Mouse (Mus musculus) C2C12 (cell line): ENCODE results near the gene Inpp5a. TPM values are rescaled to one million over a fixed set of nuclear protein-coding genes. Genes with fewer than 3 reads are reported as not detected.

Source experiments
- H3K27me3 ChIP-seq: one replicate; pipeline ENCODE4 v1.6.1; 2011; ENCODE audit not compliant: control insufficient read depth, insufficient read depth, insufficient read length
- H3K36me3 ChIP-seq: one replicate; pipeline ENCODE4 v1.6.1; 2011; ENCODE audit not compliant: control insufficient read depth, insufficient read depth
- H3K4me3 ChIP-seq: one replicate; pipeline ENCODE4 v1.5.1; 2011; ENCODE audit warnings: mild to moderate bottlenecking, control low read depth; ENCODE audit not compliant: poor library complexity, insufficient read depth, severe bottlenecking
- H3K79me2 ChIP-seq: one replicate; pipeline ENCODE4 v1.6.1; 2011; ENCODE audit not compliant: control insufficient read depth, insufficient read depth
- H3K79me3 ChIP-seq: one replicate; pipeline ENCODE4 v1.6.1; 2011; ENCODE audit warnings: low read depth, control low read depth
- H3ac ChIP-seq: one replicate; pipeline ENCODE3; 2011; ENCODE audit warnings: low read depth; ENCODE audit not compliant: control insufficient read depth, insufficient read length
- CEBPB ChIP-seq: IDR thresholded peaks from one replicate; pipeline ENCODE4 v1.6.1; 2011; ENCODE audit warnings: low read depth, mild to moderate bottlenecking, control low read depth, moderate library complexity
- CTCF ChIP-seq: IDR thresholded peaks from one replicate; pipeline ENCODE4 v1.5.1; 2011; ENCODE audit not compliant: control insufficient read depth, insufficient read depth, insufficient read length
- FOSL1 ChIP-seq: IDR thresholded peaks from one replicate; pipeline ENCODE4 v1.8.0; 2011; ENCODE audit warnings: mild to moderate bottlenecking, low read length; ENCODE audit not compliant: poor library complexity, insufficient read depth, severe bottlenecking
- MAX ChIP-seq: IDR thresholded peaks from one replicate; pipeline ENCODE4 v1.6.1; 2011; ENCODE audit warnings: mild to moderate bottlenecking, control low read depth
- MYOD1 ChIP-seq: IDR thresholded peaks from one replicate; pipeline ENCODE4 v1.6.1; 2011; ENCODE audit warnings: low read depth; ENCODE audit not compliant: control insufficient read depth, insufficient read length
- MYOG ChIP-seq: IDR thresholded peaks from one replicate; pipeline ENCODE4 v1.6.1; 2011; ENCODE audit not compliant: control insufficient read depth, insufficient read length; ENCODE audit errors: extremely low read depth
- USF1 ChIP-seq: IDR thresholded peaks from one replicate; pipeline ENCODE4 v1.6.1; 2011; ENCODE audit warnings: low read depth, mild to moderate bottlenecking, control low read depth, moderate library complexity
- polyA plus RNA-seq: library from polyadenylated mRNA; unstranded; fragments of >200 nt; fragmentation: generic; extraction: Trizol; gene quantifications from one replicate; pipeline ENCODE4 v1.2.1, GENCODE M21; 2012; ENCODE audit warnings: missing spikeins

Gene Inpp5a
- polyA plus RNA-seq, 1 experiment = 22.7 TPM

- TF ChIP-seq CEBPB (peak; percentile 60), CTCF (no peak)
- H3K79me2 ChIP-seq = no peaks in the 10 kb centered on the region
- no peaks in the 10 kb centered on the region for H3K27me3 ChIP-seq
These were observed 117.9 kb downstream of the Inpp5a start for GRCm38 (mm10) chr7:139506677-139507412.

GRCm38 (mm10) chr7:139508938-139509337, 120.0 kb downstream of the Inpp5a start:
- TF ChIP-seq MYOG (no peak), USF1 (no peak), CTCF (no peak), MAX (no peak), CEBPB (no peak), MYOD1 (no peak), FOSL1 (no peak)
- Histone ChIP-seq H3K79me3 (no peaks in the 10 kb centered on the region), H3ac (no peak overlapping the region), H3K4me3 (no peak overlapping the region), H3K79me2 (no peaks in the 10 kb centered on the region), H3K27me3 (no peaks in the 10 kb centered on the region), H3K36me3 (no peaks in the 10 kb centered on the region)

More at GRCm38 (mm10) chr7:139506677-139507412, 117.9 kb downstream of the Inpp5a start:
- H3K79me3 ChIP-seq = no peaks in the 10 kb centered on the region
- H3K36me3 ChIP-seq = no peaks in the 10 kb centered on the region
- H3K4me3 ChIP-seq = no peak overlapping the region
- no peak overlapping the region for H3ac ChIP-seq

- H3K79me2 ChIP-seq = no peaks in the 10 kb centered on the region
- no peak overlapping the region for H3K4me3 ChIP-seq
- no peak overlapping the region for H3ac ChIP-seq
- H3K36me3 ChIP-seq = peaks cover 7% of the 10 kb centered on the region
- peak; percentile 93 for TF ChIP-seq USF1
- no peak for TF ChIP-seq CEBPB
- TF ChIP-seq CTCF = no peak
- no peak for TF ChIP-seq MYOG
- peak; percentile 58 for TF ChIP-seq MAX
- no peak for TF ChIP-seq MYOD1
- peak; percentile 69 for TF ChIP-seq FOSL1
- H3K79me3 ChIP-seq = no peaks in the 10 kb centered on the region
- H3K27me3 ChIP-seq = no peaks in the 10 kb centered on the region
These were observed 127.2 kb downstream of the Inpp5a start for GRCm38 (mm10) chr7:139515959-139516660.

- Histone ChIP-seq H3K27me3 (no peaks in the 10 kb centered on the region), H3K79me2 (no peaks in the 10 kb centered on the region), H3K36me3 (peaks cover 7% of the 10 kb centered on the region), H3K79me3 (no peaks in the 10 kb centered on the region), H3ac (no peak overlapping the region), H3K4me3 (no peak overlapping the region)
- TF ChIP-seq MYOD1 = peak; percentile 43
- no peak for TF ChIP-seq MYOG
- TF ChIP-seq CEBPB = no peak
- TF ChIP-seq CTCF = no peak
- TF ChIP-seq FOSL1 = no peak
- no peak for TF ChIP-seq MAX
- no peak for TF ChIP-seq USF1
These were observed 127.7 kb downstream of the Inpp5a start for GRCm38 (mm10) chr7:139516661-139517016.

GRCm38 (mm10) chr7:139518352-139518751, 129.4 kb downstream of the Inpp5a start:
- Histone ChIP-seq H3K79me3 (no peaks in the 10 kb centered on the region), H3K79me2 (no peaks in the 10 kb centered on the region), H3ac (no peak overlapping the region), H3K4me3 (no peak overlapping the region), H3K36me3 (peaks cover 7% of the 10 kb centered on the region), H3K27me3 (no peaks in the 10 kb centered on the region)
- no peak for TF ChIP-seq CEBPB

DNA sequence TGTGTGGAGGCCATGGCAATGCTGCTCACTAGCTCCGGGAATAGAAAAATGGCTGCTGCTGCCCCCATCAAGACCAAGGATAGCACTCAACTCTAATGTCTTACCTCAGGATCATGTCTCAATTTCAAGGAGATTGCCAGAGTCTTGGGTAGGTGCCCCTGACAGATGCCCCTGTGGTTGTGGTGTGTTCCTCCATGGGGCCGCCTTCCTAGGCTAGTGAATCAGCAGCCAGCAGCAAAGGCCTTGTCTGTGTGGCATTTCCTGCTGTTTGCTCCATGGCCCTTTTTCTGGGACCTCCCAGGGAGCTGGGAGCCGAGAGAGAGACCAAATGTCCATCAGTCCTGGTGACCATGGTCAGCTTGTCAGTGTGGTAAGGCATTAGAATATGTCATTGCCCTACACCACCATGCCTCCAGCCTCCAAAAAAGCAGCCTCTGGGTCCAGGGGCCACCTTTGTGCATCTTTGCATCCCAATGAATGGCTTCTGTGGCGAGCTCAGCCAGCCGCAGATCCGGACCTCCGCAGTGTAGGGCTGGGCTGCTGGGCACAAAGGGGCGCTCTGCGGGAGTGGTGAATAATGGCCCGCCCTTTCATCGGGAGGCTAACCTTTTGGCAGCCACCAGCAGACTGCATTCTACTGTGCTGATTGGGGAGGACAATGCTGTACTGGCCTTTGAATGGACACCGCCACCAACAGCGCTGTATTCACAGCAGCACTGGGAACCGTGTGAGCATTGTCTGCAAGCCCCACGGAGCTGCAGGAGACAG, 139.6 kb downstream of the Inpp5a start:
- peaks cover 3% of the 10 kb centered on the region for H3K36me3 ChIP-seq
- no peaks in the 10 kb centered on the region for H3K79me3 ChIP-seq
- TF ChIP-seq CEBPB = no peak
- TF ChIP-seq MAX = no peak
- TF ChIP-seq MYOG = no peak
- no peak for TF ChIP-seq CTCF
- no peak for TF ChIP-seq FOSL1
- TF ChIP-seq USF1 = no peak
- TF ChIP-seq MYOD1 = no peak
- H3ac ChIP-seq = no peak overlapping the region
- H3K79me2 ChIP-seq = no peaks in the 10 kb centered on the region
- no peak overlapping the region for H3K4me3 ChIP-seq
- H3K27me3 ChIP-seq = no peaks in the 10 kb centered on the region
